Mouse (Mus musculus): ENCODE results near the gene Adgra1. TPM values are rescaled to one million over a fixed set of nuclear protein-coding genes. Genes with fewer than 3 reads are reported as not detected.
A peak's percentile ranks its signal among the peaks of the same experiment; 100 is the strongest.

The Adgra1 gene
- total RNA-seq, 2 experiments from 2014 or later, result not detected

- peak; percentile 45; the same call in 1 of the 2 replicates for ATAC-seq (replicated peaks; ENCODE audit: poor library complexity)
Observed at GRCm38 (mm10) chr7:139905261-139905660, 71.3 kb downstream of the Adgra1 start.

- peak; percentile 87 for ATAC-seq (replicated peaks; ENCODE audit: poor library complexity)
Observed at GRCm38 (mm10) chr7:139905661-139906060, 71.7 kb downstream of the Adgra1 start.

GRCm38 (mm10) chr7:139908176-139908575 lies 74.2 kb downstream of the Adgra1 start:
- ATAC-seq (replicated peaks; ENCODE audit: poor library complexity), result no peak

GRCm38 (mm10) chr7:139909469-139909868 lies 75.5 kb downstream of the Adgra1 start:
- no peak for ATAC-seq (replicated peaks; ENCODE audit: poor library complexity)

DNA sequence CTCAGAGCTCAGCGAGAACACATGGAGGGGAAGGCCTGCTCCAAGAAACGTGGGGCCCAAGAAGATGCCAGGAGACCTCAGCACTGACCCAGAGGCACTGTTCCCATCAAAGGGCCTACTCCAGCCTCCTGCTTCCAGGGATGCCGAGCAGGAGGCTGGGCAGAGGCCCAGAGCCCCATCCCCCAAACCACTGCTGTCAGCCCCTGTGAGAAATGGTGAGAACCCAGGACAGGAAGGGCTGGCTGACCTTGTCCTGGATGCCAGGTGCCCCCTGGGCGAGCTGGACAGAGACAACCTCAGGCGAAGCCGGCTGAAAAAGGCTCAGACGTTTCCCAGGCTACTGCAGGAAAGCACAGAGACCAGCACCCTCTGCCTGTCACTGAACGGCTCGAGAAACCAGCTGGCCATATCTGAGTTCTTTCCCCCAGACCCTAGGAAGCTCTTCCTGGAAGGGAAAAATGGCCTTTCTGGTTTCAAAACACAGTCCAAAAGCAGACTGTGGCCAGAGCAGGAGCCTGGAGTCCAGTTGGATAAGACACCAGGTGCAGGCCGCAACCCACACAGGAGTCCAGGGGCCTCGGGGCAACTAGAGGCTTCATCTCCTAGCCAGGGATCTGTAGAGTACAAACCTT lies 76.3 kb downstream of the Adgra1 start:
- no peak for ATAC-seq (replicated peaks; ENCODE audit: poor library complexity)

DNA sequence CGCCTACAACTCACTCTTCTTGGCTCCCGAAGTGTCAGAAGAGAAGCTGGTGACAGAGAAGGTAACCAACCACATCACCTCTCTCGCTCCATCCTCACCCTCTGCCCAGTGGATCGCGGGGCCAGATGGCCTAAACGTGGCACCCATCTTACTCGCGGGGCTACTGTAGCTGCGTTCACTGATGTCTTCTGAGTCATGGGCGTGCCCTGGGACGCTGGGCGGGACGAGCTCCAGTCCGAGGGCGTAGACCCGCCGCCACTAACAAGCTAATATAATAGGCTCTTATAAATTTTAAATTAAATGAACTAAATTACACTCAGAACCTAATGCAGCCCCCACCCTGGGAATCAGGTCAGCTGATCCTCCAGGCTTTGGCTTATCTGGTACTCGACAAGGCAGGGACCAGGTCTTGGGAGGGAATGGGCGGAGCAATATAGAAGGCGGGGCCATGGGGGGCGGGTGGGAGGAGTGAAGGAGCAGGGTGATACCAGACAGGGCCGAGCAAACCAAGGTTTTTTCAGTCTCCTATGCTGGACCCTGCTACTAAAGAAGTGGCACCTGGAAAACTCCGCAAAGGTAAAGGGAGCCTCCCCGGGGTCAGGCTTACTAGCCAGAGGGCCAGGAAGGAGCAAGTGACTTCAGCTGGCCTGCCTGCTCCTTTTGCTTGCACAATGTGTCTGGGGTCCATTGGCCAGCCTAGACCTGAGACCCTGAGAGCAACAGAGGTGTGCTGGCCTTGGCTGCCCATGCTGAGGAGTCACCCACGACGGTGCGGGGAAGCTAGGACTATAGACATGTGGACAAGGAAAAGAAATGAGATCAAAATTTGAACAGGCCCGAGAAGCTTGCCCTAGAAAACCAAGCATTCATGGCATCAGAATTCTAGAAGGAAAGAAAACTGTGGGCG lies 80.4 kb downstream of the Adgra1 start:
- peak; percentile 71 for ATAC-seq (replicated peaks; ENCODE audit: poor library complexity)

- ATAC-seq (replicated peaks; ENCODE audit: poor library complexity), result no peak
Observed at GRCm38 (mm10) chr7:139915646-139916257, 81.8 kb downstream of the Adgra1 start.

- 0 out of 2 replicates have a peak, but pooled peaks have one; percentile 23 for ATAC-seq (replicated peaks; ENCODE audit: poor library complexity)
Observed at GRCm38 (mm10) chr7:139916345-139916744, 82.4 kb downstream of the Adgra1 start.

DNA sequence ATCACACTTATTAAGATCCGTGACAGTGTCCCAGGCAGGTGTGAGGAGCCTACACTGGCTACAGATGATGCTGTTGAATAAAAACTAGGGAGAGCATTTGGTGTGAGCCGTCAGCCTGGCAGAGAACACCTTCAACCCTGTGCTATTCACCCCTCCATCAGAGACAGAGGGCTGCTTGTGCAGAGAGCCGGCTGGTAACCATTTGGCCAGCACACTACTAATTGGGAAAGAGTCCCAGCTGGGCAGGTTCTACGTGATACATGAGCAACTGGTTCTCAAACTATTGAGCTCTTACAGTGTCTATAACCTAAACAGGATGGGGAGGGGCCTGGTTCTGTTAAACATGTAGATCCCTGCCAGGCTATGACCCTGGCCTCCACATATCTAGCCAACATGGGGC lies 84.3 kb downstream of the Adgra1 start:
- no peak for ATAC-seq (replicated peaks; ENCODE audit: poor library complexity)

Other genes starting within 250 kb of the Adgra1 start
- not detected in 2 replicates for gene Cfap46, start 150.4 kb upstream of the Adgra1 start, total RNA-seq (2015)
- gene Cfap46, start 150.4 kb upstream of the Adgra1 start, total RNA-seq (2017), result not detected in 2 replicates
- not detected in 2 replicates for gene Kndc1, start 60.5 kb downstream of the Adgra1 start, total RNA-seq (2015)
- gene Kndc1, start 60.5 kb downstream of the Adgra1 start, total RNA-seq (2017), result not detected in 2 replicates
- not detected in 2 replicates for gene Utf1, start 109.6 kb downstream of the Adgra1 start, total RNA-seq (2015)
- not detected in 2 replicates for gene Utf1, start 109.6 kb downstream of the Adgra1 start, total RNA-seq (2017)
- 0.10 and 0.27 TPM in 2 replicates for gene 6430531B16Rik, start 144.6 kb downstream of the Adgra1 start, total RNA-seq (2015)
- 0.57 TPM in 1 of 2 replicates, not detected in the other for gene 6430531B16Rik, start 144.6 kb downstream of the Adgra1 start, total RNA-seq (2017)
- gene Adam8, start 158.4 kb downstream of the Adgra1 start, total RNA-seq (2015), result 1.3 and 1.9 TPM in 2 replicates
- gene Adam8, start 158.4 kb downstream of the Adgra1 start, total RNA-seq (2017), result 1.3 and 1.7 TPM in 2 replicates
- 32.2 and 34.8 TPM in 2 replicates for gene Zfp511, start 202.2 kb downstream of the Adgra1 start, total RNA-seq (2015)
- gene Zfp511, start 202.2 kb downstream of the Adgra1 start, total RNA-seq (2017), result 21.0 and 21.1 TPM in 2 replicates
- gene Tubgcp2, start 202.5 kb downstream of the Adgra1 start, total RNA-seq (2015), result 24.0 and 25.8 TPM in 2 replicates
- 35.2 and 36.5 TPM in 2 replicates for gene Tubgcp2, start 202.5 kb downstream of the Adgra1 start, total RNA-seq (2017)
- gene Msx3, start 214.9 kb downstream of the Adgra1 start, total RNA-seq (2015), result not detected in 2 replicates
- gene Msx3, start 214.9 kb downstream of the Adgra1 start, total RNA-seq (2017), result not detected in 2 replicates
- not detected in 2 replicates for gene Caly, start 248.4 kb downstream of the Adgra1 start, total RNA-seq (2015)
- not detected in 2 replicates for gene Caly, start 248.4 kb downstream of the Adgra1 start, total RNA-seq (2017)

Measured in megakaryocyte progenitor cell, adult 5-6 weeks (primary cell).